Mouse (Mus musculus): ENCODE results near the gene Ankrd33.

DNA sequence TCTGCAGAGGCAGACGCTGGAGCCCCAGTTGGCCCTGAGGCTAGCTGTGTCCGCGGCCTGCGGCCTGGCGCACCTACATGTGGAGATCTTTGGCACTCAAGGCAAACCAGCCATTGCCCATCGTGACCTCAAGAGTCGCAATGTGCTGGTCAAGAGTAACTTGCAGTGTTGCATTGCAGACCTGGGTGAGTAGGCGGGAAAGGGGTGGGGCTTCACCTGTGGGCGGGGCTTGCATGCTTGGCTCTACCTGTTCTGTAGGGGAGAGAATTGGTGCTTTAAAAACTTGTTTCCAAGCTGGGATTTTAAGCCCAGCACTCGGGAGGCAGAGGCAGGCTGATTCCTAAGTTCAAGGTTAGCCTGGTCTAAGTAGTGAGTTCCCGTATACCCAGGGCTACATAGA, 21.9 kb downstream of the Ankrd33 start:
- no peak for TF ChIP-seq POLR2A (IDR thresholded peaks at IDR 0.05; ENCODE audit: extremely low read depth, insufficient read depth, low read length)
- TF ChIP-seq CTCF (IDR thresholded peaks at IDR 0.05; ENCODE audit: low read depth, low read length): no peak
